Mouse (Mus musculus) frontal cortex, postnatal 14 days (tissue): Measurements from ENCODE around the gene Gm960.

ENCODE experiments used
- DNase-seq, 2 experiments: peaks; one replicate each; pipeline ENCODE4 v3.0.0; 2022; ENCODE audit warnings: low spot score in 2 of 2

Gm960 gene

GRCm38 (mm10) chr19:4623419-4623818 is 75.0 kb downstream of the Gm960 start:
- DNase-seq = no peak

GRCm38 (mm10) chr19:4622780-4623179 is 75.7 kb downstream of the Gm960 start:
- DNase-seq = no peak

DNA sequence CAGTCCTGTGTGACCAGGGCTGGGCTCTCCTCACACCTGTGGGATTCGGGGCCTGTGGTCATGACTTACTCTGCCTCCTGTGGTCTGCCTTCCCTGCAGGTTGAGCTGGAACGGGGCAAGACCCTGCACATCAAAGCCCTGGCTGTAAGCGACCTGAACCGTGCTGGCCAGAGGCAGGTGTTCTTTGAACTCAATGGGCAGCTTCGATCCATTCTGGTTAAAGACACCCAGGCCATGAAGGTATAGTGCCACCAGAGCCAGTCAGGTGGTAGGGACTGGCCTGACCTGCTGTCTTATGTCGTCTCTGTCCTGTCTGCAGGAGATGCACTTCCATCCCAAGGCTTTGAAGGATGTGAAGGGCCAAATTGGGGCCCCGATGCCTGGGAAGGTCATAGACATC is 77.7 kb downstream of the Gm960 start:
- no peak for DNase-seq

DNA sequence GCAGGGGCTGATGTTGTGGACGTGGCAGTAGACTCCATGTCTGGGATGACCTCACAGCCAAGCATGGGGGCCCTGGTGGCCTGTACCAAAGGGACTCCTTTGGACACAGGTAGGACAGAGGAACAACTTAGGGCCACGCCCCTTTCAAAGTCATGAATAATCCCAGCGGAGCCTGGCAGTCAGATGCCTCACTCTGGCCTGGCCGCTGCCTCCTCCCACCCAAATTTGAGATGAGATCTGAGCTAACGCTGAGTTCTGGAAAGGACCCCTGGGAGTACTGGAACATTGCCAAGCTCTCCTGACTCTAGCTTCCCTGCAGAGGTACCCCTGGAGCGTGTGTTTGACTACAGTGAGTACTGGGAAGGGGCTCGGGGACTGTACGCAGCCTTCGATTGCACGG is 79.0 kb downstream of the Gm960 start:
- no peak for DNase-seq

- DNase-seq = no peak
These were observed 80.3 kb downstream of the Gm960 start for GRCm38 (mm10) chr19:4618183-4618582.

- DNase-seq = no peak
These were observed 81.9 kb downstream of the Gm960 start for GRCm38 (mm10) chr19:4616546-4616945.

- peak; percentile 84 for DNase-seq
These were observed 83.0 kb downstream of the Gm960 start, which contains the start of gene Lrfn4 for GRCm38 (mm10) chr19:4615151-4616093. Gene Lrfn4 (minus strand): TSS chr19:4615667.

DNA sequence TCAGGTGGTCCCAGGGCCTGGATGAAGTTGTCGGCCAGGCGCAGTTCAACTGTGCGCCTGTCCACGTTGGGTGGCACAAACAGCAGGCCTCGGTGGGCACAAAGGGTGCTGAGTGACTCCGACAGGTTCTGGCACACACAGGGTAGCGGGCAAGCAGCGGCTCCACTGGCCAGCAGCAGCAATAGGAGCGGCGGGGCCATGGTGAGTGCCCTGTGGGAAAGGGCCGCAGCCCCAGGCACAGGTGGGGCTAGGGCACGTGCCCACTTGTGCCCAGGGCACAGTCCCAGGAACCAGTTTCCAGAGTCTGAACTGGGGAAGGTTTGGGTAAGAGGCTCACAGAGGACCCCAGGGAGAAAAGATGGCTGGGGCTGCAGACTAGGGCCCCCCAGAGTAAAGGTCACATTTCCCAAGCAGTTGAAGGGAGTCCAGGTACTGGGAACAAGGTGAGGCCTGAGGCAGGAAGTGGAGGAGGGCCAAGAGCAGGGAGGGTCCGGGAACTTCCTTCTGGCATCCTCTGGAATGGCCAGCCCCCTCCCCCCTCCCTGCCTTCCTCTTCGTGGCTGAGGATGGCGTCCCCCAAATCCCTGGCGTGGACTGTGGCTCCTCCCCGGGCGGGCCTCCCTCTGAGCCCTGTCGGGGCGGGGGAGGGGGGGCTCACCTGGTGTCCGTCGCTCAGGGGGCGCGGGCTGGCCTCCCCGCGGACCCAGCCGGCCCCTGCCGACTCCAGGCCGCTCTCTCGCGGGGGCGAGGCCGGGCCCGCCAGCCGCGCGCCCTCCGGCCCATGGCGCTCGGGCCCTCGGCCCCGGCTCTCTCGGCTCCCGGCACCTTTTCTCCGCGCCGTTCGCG is 83.9 kb downstream of the Gm960 start:
- DNase-seq = no peak

- DNase-seq = no peak
These were observed 84.8 kb downstream of the Gm960 start for GRCm38 (mm10) chr19:4613464-4614304.

- no peak for DNase-seq
These were observed 86.1 kb downstream of the Gm960 start for GRCm38 (mm10) chr19:4612181-4612961.

DNA sequence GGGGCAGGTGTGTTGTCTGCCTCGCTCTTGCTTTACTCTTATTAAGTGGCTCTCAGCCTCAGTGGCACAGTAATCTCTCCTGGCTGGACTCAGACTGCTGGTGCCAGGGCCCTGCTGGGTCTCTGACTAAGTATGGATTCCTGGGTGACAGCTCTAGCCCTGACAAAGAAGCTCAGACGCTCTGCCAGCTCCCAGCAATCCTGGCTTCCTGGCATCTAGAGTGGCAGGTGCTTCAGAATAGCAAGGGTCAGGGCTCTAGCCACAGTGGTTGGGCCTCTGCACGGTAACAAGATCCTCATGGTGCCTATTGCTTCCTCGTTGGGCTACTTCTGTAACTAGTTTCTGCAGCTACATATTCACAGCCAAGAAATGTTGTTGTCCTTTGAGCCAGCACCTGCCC is 88.4 kb downstream of the Gm960 start:
- no peak for DNase-seq

DNA sequence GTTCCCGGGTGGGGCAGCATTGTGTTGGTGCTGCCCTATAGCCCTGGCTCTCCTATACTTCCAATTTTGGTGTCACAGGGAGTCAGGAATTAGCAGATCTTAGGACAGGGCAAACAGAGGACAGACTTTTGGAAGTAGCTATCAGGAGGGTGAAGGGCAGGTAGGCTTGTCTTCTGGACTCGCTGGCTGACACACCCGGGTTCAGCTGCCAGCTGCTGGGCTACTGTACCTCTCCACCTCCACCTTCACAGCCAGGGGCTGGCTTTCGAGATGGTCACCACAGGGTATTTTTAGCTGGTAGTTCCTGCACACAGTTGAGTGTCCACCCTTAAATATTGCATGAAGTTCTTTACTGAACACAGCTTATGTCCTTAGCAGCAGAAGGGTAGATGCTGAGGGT is 90.0 kb downstream of the Gm960 start:
- DNase-seq = no peak

- DNase-seq = no peak
These were observed 91.1 kb downstream of the Gm960 start for GRCm38 (mm10) chr19:4607406-4607805.

GRCm38 (mm10) chr19:4605654-4606053 is 92.8 kb downstream of the Gm960 start:
- DNase-seq = no peak

GRCm38 (mm10) chr19:4603801-4604723 is 94.4 kb downstream of the Gm960 start:
- DNase-seq = no peak

DNA sequence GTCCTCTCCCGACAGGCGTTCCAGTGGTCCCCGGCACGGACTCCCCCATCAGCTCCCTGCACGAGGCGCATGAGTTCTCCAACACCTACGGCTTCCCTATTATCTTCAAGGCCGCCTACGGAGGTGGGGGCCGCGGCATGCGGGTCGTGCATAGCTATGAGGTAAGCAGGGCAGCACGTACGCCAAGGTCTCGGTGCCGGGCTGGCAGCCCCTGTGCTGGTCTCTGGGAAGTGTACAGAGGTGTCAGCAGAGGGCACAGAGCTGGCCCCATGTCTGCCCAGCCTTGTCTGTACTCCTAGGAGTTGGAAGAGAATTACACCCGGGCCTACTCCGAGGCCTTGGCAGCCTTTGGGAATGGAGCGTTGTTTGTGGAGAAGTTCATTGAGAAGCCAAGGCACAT is 96.0 kb downstream of the Gm960 start:
- DNase-seq = no peak

DNA sequence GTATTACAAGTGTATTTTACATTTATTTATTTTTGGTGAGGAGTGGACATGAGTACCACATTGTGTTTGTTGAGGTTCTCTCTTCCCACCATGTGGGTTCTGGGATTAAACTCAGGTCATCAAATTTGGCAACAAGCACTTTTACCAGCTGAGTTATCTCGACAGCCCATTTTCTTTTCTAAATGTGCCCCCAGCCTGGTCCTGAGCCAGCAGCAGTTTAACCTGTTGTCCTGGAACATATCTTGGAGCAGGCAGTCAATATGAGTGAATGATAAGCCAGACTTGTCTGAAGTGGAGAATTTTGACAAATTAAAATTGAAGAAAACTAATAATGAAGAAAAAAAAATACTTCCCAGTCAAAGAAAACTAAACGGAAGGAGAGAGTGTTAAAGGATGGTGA is 102.4 kb downstream of the Gm960 start:
- DNase-seq = no peak

- DNase-seq = no peak
These were observed 104.5 kb downstream of the Gm960 start for GRCm38 (mm10) chr19:4593792-4594522.

DNA sequence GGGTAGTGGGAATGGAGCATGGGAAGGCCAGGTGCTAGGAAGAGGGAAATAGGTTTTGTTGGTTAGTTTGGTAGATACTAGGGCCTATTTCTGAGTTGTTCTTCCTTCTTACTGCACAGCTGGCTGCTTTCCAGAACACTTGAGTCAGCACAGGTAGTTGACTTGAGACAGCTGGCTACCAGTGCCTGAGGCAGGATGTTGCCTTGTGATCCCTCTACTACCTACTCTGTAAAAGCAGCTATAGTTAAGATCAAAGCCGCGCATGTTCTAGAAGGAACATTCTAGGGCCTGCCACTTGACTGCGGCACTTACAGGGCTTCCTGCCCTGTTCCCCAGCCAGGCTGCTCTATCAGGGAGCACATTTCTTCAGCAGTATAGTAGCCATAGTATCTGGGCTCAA is 108.4 kb downstream of the Gm960 start:
- DNase-seq = no peak
